Mouse (Mus musculus): ENCODE results near the gene Rab11fip3. TPM values are rescaled to one million over a fixed set of nuclear protein-coding genes. Genes with fewer than 3 reads are reported as not detected.
"Not testable (repeated sequence)": the region's sequence is repeated elsewhere in the genome, so short reads cannot be mapped to it uniquely, and the experiment has no call there.

Gene Rab11fip3
- polyA plus RNA-seq, 1 experiment, result 82.9 TPM

- 20% methylated on average over 14 of the region's 14 CpGs for WGBS
- H3K27me3 ChIP-seq (ENCODE audit: control insufficient read depth, insufficient read depth, low read length), result no peaks in the 10 kb centered on the region
Measured at GRCm38 (mm10) chr17:26112751-26113150, 43.4 kb upstream of the Rab11fip3 start.

GRCm38 (mm10) chr17:26111722-26112121 lies 42.4 kb upstream of the Rab11fip3 start:
- Histone ChIP-seq H3K27me3 (ENCODE audit: control insufficient read depth, insufficient read depth, low read length) (no peaks in the 10 kb centered on the region), H3K27ac (ENCODE audit: insufficient read depth, low read length) (no peak overlapping the region), H3K4me3 (replicated peaks; ENCODE audit: insufficient read depth, low read depth, low read length) (no peak overlapping the region), H3K4me1 (ENCODE audit: control insufficient read depth, insufficient read depth, low read length) (no peaks in the 10 kb centered on the region)
- DNase-seq, result no peak
- no peak for TF ChIP-seq POLR2A (IDR thresholded peaks at IDR 0.05; ENCODE audit: borderline replicate concordance, insufficient read depth, low read length)
- TF ChIP-seq CTCF (IDR thresholded peaks at IDR 0.05; ENCODE audit: borderline replicate concordance, insufficient read depth, low read depth, low read length), result no peak
- WGBS, result 59% methylated on average over 4 of the region's 4 CpGs

More at GRCm38 (mm10) chr17:26112751-26113150, 43.4 kb upstream of the Rab11fip3 start:
- Histone ChIP-seq H3K4me3 (replicated peaks; ENCODE audit: insufficient read depth, low read depth, low read length) (peak overlapping the region; percentile 92), H3K4me1 (ENCODE audit: control insufficient read depth, insufficient read depth, low read length) (no peaks in the 10 kb centered on the region), H3K27ac (ENCODE audit: insufficient read depth, low read length) (peak overlapping the region; percentile 87)
- no peak for TF ChIP-seq CTCF (IDR thresholded peaks at IDR 0.05; ENCODE audit: borderline replicate concordance, insufficient read depth, low read depth, low read length)
- no peak for TF ChIP-seq POLR2A (IDR thresholded peaks at IDR 0.05; ENCODE audit: borderline replicate concordance, insufficient read depth, low read length)
- no peak for DNase-seq

- Histone ChIP-seq H3K27ac (ENCODE audit: insufficient read depth, low read length) (no peak overlapping the region), H3K27me3 (ENCODE audit: control insufficient read depth, insufficient read depth, low read length) (no peaks in the 10 kb centered on the region), H3K4me1 (ENCODE audit: control insufficient read depth, insufficient read depth, low read length) (no peaks in the 10 kb centered on the region), H3K4me3 (replicated peaks; ENCODE audit: insufficient read depth, low read depth, low read length) (no peak overlapping the region)
- no peak for TF ChIP-seq CTCF (IDR thresholded peaks at IDR 0.05; ENCODE audit: borderline replicate concordance, insufficient read depth, low read depth, low read length)
- TF ChIP-seq POLR2A (IDR thresholded peaks at IDR 0.05; ENCODE audit: borderline replicate concordance, insufficient read depth, low read length), result no peak
- WGBS, result 55% methylated on average over 4 of the region's 4 CpGs
- no peak for DNase-seq
Measured at GRCm38 (mm10) chr17:26111024-26111423, 41.7 kb upstream of the Rab11fip3 start.

GRCm38 (mm10) chr17:26110156-26110555 lies 40.8 kb upstream of the Rab11fip3 start:
- Histone ChIP-seq H3K27me3 (ENCODE audit: control insufficient read depth, insufficient read depth, low read length) (no peaks in the 10 kb centered on the region), H3K27ac (ENCODE audit: insufficient read depth, low read length) (no peak overlapping the region), H3K4me1 (ENCODE audit: control insufficient read depth, insufficient read depth, low read length) (no peaks in the 10 kb centered on the region), H3K4me3 (replicated peaks; ENCODE audit: insufficient read depth, low read depth, low read length) (no peak overlapping the region)
- WGBS, result 39% methylated on average over 4 of the region's 4 CpGs
- TF ChIP-seq POLR2A (IDR thresholded peaks at IDR 0.05; ENCODE audit: borderline replicate concordance, insufficient read depth, low read length) (no peak), CTCF (IDR thresholded peaks at IDR 0.05; ENCODE audit: borderline replicate concordance, insufficient read depth, low read depth, low read length) (no peak)
- no peak for DNase-seq

- TF ChIP-seq CTCF (IDR thresholded peaks at IDR 0.05; ENCODE audit: borderline replicate concordance, insufficient read depth, low read depth, low read length) (no peak), POLR2A (IDR thresholded peaks at IDR 0.05; ENCODE audit: borderline replicate concordance, insufficient read depth, low read length) (no peak)
- no peak for DNase-seq
- 75% methylated on average over 4 of the region's 4 CpGs for WGBS
- Histone ChIP-seq H3K27ac (ENCODE audit: insufficient read depth, low read length) (no peak overlapping the region), H3K4me3 (replicated peaks; ENCODE audit: insufficient read depth, low read depth, low read length) (no peak overlapping the region), H3K27me3 (ENCODE audit: control insufficient read depth, insufficient read depth, low read length) (no peaks in the 10 kb centered on the region), H3K4me1 (ENCODE audit: control insufficient read depth, insufficient read depth, low read length) (no peaks in the 10 kb centered on the region)
Measured at GRCm38 (mm10) chr17:26105619-26106018, 36.3 kb upstream of the Rab11fip3 start.

GRCm38 (mm10) chr17:26101478-26101877 lies 32.1 kb upstream of the Rab11fip3 start:
- H3K27ac ChIP-seq (ENCODE audit: insufficient read depth, low read length), result no peak overlapping the region
- TF ChIP-seq CTCF (IDR thresholded peaks at IDR 0.05; ENCODE audit: borderline replicate concordance, insufficient read depth, low read depth, low read length) (no peak), POLR2A (IDR thresholded peaks at IDR 0.05; ENCODE audit: borderline replicate concordance, insufficient read depth, low read length) (no peak)
- no peak overlapping the region for H3K4me3 ChIP-seq (replicated peaks; ENCODE audit: insufficient read depth, low read depth, low read length)
- H3K4me1 ChIP-seq (ENCODE audit: control insufficient read depth, insufficient read depth, low read length), result no peaks in the 10 kb centered on the region
- no peak for DNase-seq
- H3K27me3 ChIP-seq (ENCODE audit: control insufficient read depth, insufficient read depth, low read length), result no peaks in the 10 kb centered on the region
- WGBS, result 72% methylated on average over 4 of the region's 4 CpGs

- TF ChIP-seq CTCF (IDR thresholded peaks at IDR 0.05; ENCODE audit: borderline replicate concordance, insufficient read depth, low read depth, low read length) (no peak), POLR2A (IDR thresholded peaks at IDR 0.05; ENCODE audit: borderline replicate concordance, insufficient read depth, low read length) (no peak)
- no peaks in the 10 kb centered on the region for H3K27me3 ChIP-seq (ENCODE audit: control insufficient read depth, insufficient read depth, low read length)
- DNase-seq, result no peak
- 51% methylated on average over 2 of the region's 2 CpGs for WGBS
- no peak overlapping the region for H3K4me3 ChIP-seq (replicated peaks; ENCODE audit: insufficient read depth, low read depth, low read length)
- H3K4me1 ChIP-seq (ENCODE audit: control insufficient read depth, insufficient read depth, low read length), result no peaks in the 10 kb centered on the region
- no peak overlapping the region for H3K27ac ChIP-seq (ENCODE audit: insufficient read depth, low read length)
Measured at GRCm38 (mm10) chr17:26100166-26100565, 30.8 kb upstream of the Rab11fip3 start.

GRCm38 (mm10) chr17:26099316-26099715 lies 30.0 kb upstream of the Rab11fip3 start:
- H3K4me1 ChIP-seq (ENCODE audit: control insufficient read depth, insufficient read depth, low read length); H3K27ac ChIP-seq (ENCODE audit: insufficient read depth, low read length); H3K4me3 ChIP-seq (replicated peaks; ENCODE audit: insufficient read depth, low read depth, low read length); H3K27me3 ChIP-seq (ENCODE audit: control insufficient read depth, insufficient read depth, low read length): not testable (repeated sequence)
- peak in 1 of 2 experiments; percentile 58 for DNase-seq
- 61% methylated on average over 3 of the region's 3 CpGs for WGBS
